Mouse (Mus musculus) lung, postnatal 0 days (tissue): ENCODE data around the gene F930015N05Rik. TPM values are rescaled to one million over a fixed set of nuclear protein-coding genes. Genes with fewer than 3 reads are reported as not detected.

Source experiments
- ATAC-seq: fragments of 200-750 bp; cut with Nextera tagmentation; 2 replicates; pipeline ENCODE4 v1.8.0; 2017; ENCODE audit warnings: moderate library complexity
- DNase-seq: peaks from one replicate; pipeline ENCODE4 v3.0.0-alpha.2; 2016; ENCODE audit warnings: low spot score
- H3K27ac ChIP-seq: fragments of 300-500 bp; sonication (generic); 2 replicates; pipeline ENCODE4 v1.5.1; 2014; ENCODE audit warnings: antibody characterized with exemption, mild to moderate bottlenecking, low read length, mixed read lengths
- H3K27me3 ChIP-seq: fragments of 300-500 bp; sonication (generic); replicated peaks from 2 replicates; pipeline ENCODE4 v1.6.1; 2014; ENCODE audit warnings: low read length, mixed read lengths; ENCODE audit not compliant: insufficient read depth
- H3K36me3 ChIP-seq: fragments of 300-500 bp; sonication (generic); 2 replicates; pipeline ENCODE4 v1.6.1; 2014; ENCODE audit warnings: low read length, mixed read lengths; ENCODE audit not compliant: insufficient read depth
- H3K4me1 ChIP-seq: fragments of 300-500 bp; sonication (generic); 2 replicates; pipeline ENCODE4 v1.6.1; 2014; ENCODE audit warnings: antibody characterized with exemption, low read depth, low read length, mixed read lengths; ENCODE audit not compliant: insufficient read depth
- H3K4me2 ChIP-seq: fragments of 300-500 bp; sonication (generic); replicated peaks from 2 replicates; pipeline ENCODE4 v1.6.1; 2014; ENCODE audit warnings: low read depth, mild to moderate bottlenecking, low read length, moderate library complexity, mixed read lengths
- H3K4me3 ChIP-seq: fragments of 300-500 bp; sonication (generic); 2 replicates; pipeline ENCODE4 v1.5.1; 2014; ENCODE audit warnings: low read depth, low read length
- H3K9ac ChIP-seq: fragments of 300-500 bp; sonication (generic); replicated peaks from 2 replicates; pipeline ENCODE4 v1.6.1; 2014; ENCODE audit warnings: low read depth, mild to moderate bottlenecking
- H3K9me3 ChIP-seq: fragments of 300-500 bp; sonication (generic); 2 replicates; pipeline ENCODE4 v1.6.1; 2016; ENCODE audit warnings: low read length, mixed read lengths
- CTCF ChIP-seq: IDR thresholded peaks from 2 replicates; pipeline ENCODE4 v1.5.1; 2016; ENCODE audit warnings: antibody characterized with exemption, mild to moderate bottlenecking
- EP300 ChIP-seq: IDR thresholded peaks from 2 replicates; pipeline ENCODE4 v1.6.1; 2016; ENCODE audit warnings: antibody characterized with exemption, mild to moderate bottlenecking, control low read depth
- WGBS: fragments of 180-500 bp; shearing (Covaris S2); extraction: QIAGEN DNeasy Blood & Tissue Kit; methylation state at CpG from one replicate; pipeline ENCODE4 v1.1.7; 2014; 5-methylcytosine and 5-hydroxymethylcytosine counted together
- polyA plus RNA-seq: library from polyadenylated mRNA; unstranded; fragments of >200 nt; fragmentation: Nextera tagmentation; extraction: Ambion mirVana; gene quantifications from 2 replicates; pipeline ENCODE4 v1.2.1, GENCODE M21; 2015

The F930015N05Rik gene
- polyA plus RNA-seq: not detected in 2 replicates

- Histone ChIP-seq H3K4me3 (peak within 1 kb of the TSS; percentile 42), H3K4me2 (peak within 1 kb of the TSS; percentile 88), H3K9ac (peak within 1 kb of the TSS; percentile 13), H3K36me3 (no peaks in the 10 kb centered on the region), H3K4me1 (peaks cover 15% of the 10 kb centered on the region), H3K27ac (no peak within 1 kb of the TSS), H3K27me3 (peaks cover 22% of the 10 kb centered on the region), H3K9me3 (no peaks in the 10 kb centered on the region)
- DNase-seq: no peak
- ATAC-seq: no peak
- 1% methylated on average over 20 of the region's 24 CpGs for WGBS
- TF ChIP-seq EP300 (no peak), CTCF (no peak)
Observed at GRCm38 (mm10) chr11:64436412-64436727, at the start of gene F930015N05Rik. TSS of gene F930015N05Rik (minus strand) at chr11:64436653.

- H3K36me3 ChIP-seq: no peaks in the 10 kb centered on the region
- TF ChIP-seq CTCF (no peak), EP300 (0 out of 2 replicates have a peak, but pooled peaks have one; percentile 26)
- no peak overlapping the region for H3K4me2 ChIP-seq
- peak; percentile 88 for DNase-seq
- no peak overlapping the region for H3K9ac ChIP-seq
- H3K27ac ChIP-seq: no peak overlapping the region
- H3K9me3 ChIP-seq: no peaks in the 10 kb centered on the region
- peaks cover 3% of the 10 kb centered on the region; the same call in 1 of the 2 replicates for H3K4me1 ChIP-seq
- no peak overlapping the region for H3K4me3 ChIP-seq
- 27% methylated on average over 3 of the region's 3 CpGs for WGBS
- H3K27me3 ChIP-seq: no peaks in the 10 kb centered on the region
- peak; percentile 83 for ATAC-seq
Observed at GRCm38 (mm10) chr11:64481445-64481844, 45.0 kb upstream of the F930015N05Rik start.

GRCm38 (mm10) chr11:64473679-64474078, 37.2 kb upstream of the F930015N05Rik start:
- H3K36me3 ChIP-seq: no peaks in the 10 kb centered on the region
- TF ChIP-seq CTCF: no peak
- TF ChIP-seq EP300: no peak
- H3K27ac ChIP-seq: no peak overlapping the region
- H3K27me3 ChIP-seq: no peaks in the 10 kb centered on the region
- no peak for DNase-seq
- 79% methylated on average over 3 of the region's 3 CpGs for WGBS
- no peak overlapping the region for H3K4me2 ChIP-seq
- H3K9me3 ChIP-seq: no peaks in the 10 kb centered on the region
- no peak for ATAC-seq
- H3K9ac ChIP-seq: no peak overlapping the region
- H3K4me3 ChIP-seq: no peak overlapping the region
- no peaks in the 10 kb centered on the region for H3K4me1 ChIP-seq

GRCm38 (mm10) chr11:64470689-64471088, 34.2 kb upstream of the F930015N05Rik start:
- Histone ChIP-seq H3K4me2 (no peak overlapping the region), H3K9ac (no peak overlapping the region), H3K9me3 (no peaks in the 10 kb centered on the region), H3K27ac (no peak overlapping the region), H3K36me3 (no peaks in the 10 kb centered on the region), H3K4me3 (no peak overlapping the region), H3K27me3 (no peaks in the 10 kb centered on the region), H3K4me1 (no peaks in the 10 kb centered on the region)
- TF ChIP-seq EP300 (no peak), CTCF (no peak)
- no peak for DNase-seq
- ATAC-seq: no peak

- Histone ChIP-seq H3K36me3 (no peaks in the 10 kb centered on the region), H3K27ac (no peak overlapping the region), H3K4me3 (no peak overlapping the region), H3K9me3 (no peaks in the 10 kb centered on the region), H3K4me2 (no peak overlapping the region), H3K4me1 (no peaks in the 10 kb centered on the region), H3K27me3 (0 out of 2 replicates have a peak, but pooled peaks cover 3% of the 10 kb centered on the region), H3K9ac (no peak overlapping the region)
- DNase-seq: peak; percentile 24
- peak; percentile 53 for ATAC-seq
- WGBS: 65% methylated on average over 4 of the region's 4 CpGs
- TF ChIP-seq EP300: no peak
- no peak for TF ChIP-seq CTCF
Observed at GRCm38 (mm10) chr11:64468737-64469136, 32.3 kb upstream of the F930015N05Rik start.

GRCm38 (mm10) chr11:64461746-64462145, 25.3 kb upstream of the F930015N05Rik start:
- H3K9ac ChIP-seq: no peak overlapping the region
- ATAC-seq: no peak
- DNase-seq: no peak
- no peak overlapping the region for H3K4me3 ChIP-seq
- no peaks in the 10 kb centered on the region for H3K4me1 ChIP-seq
- no peaks in the 10 kb centered on the region for H3K9me3 ChIP-seq
- 69% methylated on average over 3 of the region's 3 CpGs for WGBS
- TF ChIP-seq EP300 (no peak), CTCF (no peak)
- H3K27ac ChIP-seq: no peak overlapping the region
- no peaks in the 10 kb centered on the region for H3K36me3 ChIP-seq
- H3K4me2 ChIP-seq: no peak overlapping the region
- 0 out of 2 replicates have a peak, but pooled peaks cover 3% of the 10 kb centered on the region for H3K27me3 ChIP-seq
